Mouse (Mus musculus) left cerebral cortex, adult 2 months (tissue): ENCODE measurements around the gene Zp3r. TPM values are rescaled to one million over a fixed set of nuclear protein-coding genes. Genes with fewer than 3 reads are reported as not detected.

Source experiments
- DNase-seq, 2 experiments: peaks; one replicate each; pipeline ENCODE4 v3.0.0; 2021 to 2022; ENCODE audit warnings: low spot score in 2 of 2, mixed read lengths in 1 of 2; ENCODE audit errors: extremely low spot score in 1 of 2
- H3K27ac ChIP-seq: fragments of 200-600 bp; 2 replicates; pipeline ENCODE4 v1.8.1; 2022
- H3K4me3 ChIP-seq: fragments of 200-600 bp; 2 replicates; pipeline ENCODE4 v1.8.1; 2022
- CTCF ChIP-seq: fragments of 200-600 bp; IDR thresholded peaks from 2 replicates; pipeline ENCODE4 v1.8.1; 2022; ENCODE audit warnings: antibody characterized with exemption, mild to moderate bottlenecking, moderate library complexity
- intact Hi-C: fragments of 180-260 bp; cut with DNase I; formaldehyde crosslinking; loops from one replicate; pipeline ENCODE4 v1.15.1; 2025
- total RNA-seq, 2 experiments: library from RNA; stranded (reverse); gene quantifications; 2 replicates each; pipeline ENCODE4 v1.2.3; 2021

The Zp3r gene
- total RNA-seq, 2 experiments from 2014 or later = not detected

GRCm38 (mm10) chr1:130551407-130552249 is 77.8 kb downstream of the Zp3r start:
- Histone ChIP-seq H3K27ac (no peak overlapping the region), H3K4me3 (no peak overlapping the region)
- no peak for TF ChIP-seq CTCF
- DNase-seq = no peak
- intact Hi-C loops = no loop called here

- peak overlapping the region; percentile 40; the same call in 1 of the 2 replicates for H3K27ac ChIP-seq
- TF ChIP-seq CTCF = no peak; the same call in none of the 2 replicates
- H3K4me3 ChIP-seq = no peak overlapping the region
- intact Hi-C loops = no loop called here
- DNase-seq = no peak
These were observed 78.9 kb downstream of the Zp3r start for GRCm38 (mm10) chr1:130550242-130551167.

GRCm38 (mm10) chr1:130549698-130550097 is 79.7 kb downstream of the Zp3r start:
- DNase-seq = no peak
- H3K4me3 ChIP-seq = no peak overlapping the region
- intact Hi-C loops = loop anchor here (5.0 to 10.0 kb wide), 5 partner anchors 233 to 725 kb away; partner anchors contain the start of gene Ikbke
- TF ChIP-seq CTCF = no peak
- H3K27ac ChIP-seq = no peak overlapping the region

GRCm38 (mm10) chr1:130549160-130549559 is 80.3 kb downstream of the Zp3r start:
- no peak overlapping the region for H3K4me3 ChIP-seq
- H3K27ac ChIP-seq = no peak overlapping the region
- intact Hi-C loops = loop anchor here (5.0 to 10.0 kb wide), 5 partner anchors 233 to 726 kb away; partner anchors contain the start of gene Ikbke
- no peak for TF ChIP-seq CTCF
- DNase-seq = no peak

GRCm38 (mm10) chr1:130547674-130548429 is 81.6 kb downstream of the Zp3r start:
- intact Hi-C loops = loop anchor here (1.0 to 10.0 kb wide), 6 partner anchors 86 to 727 kb away; partner anchors contain the start of gene Ikbke
- Histone ChIP-seq H3K27ac (no peak overlapping the region), H3K4me3 (0 out of 2 replicates have a peak overlapping the region, but pooled peaks have one; percentile 19)
- TF ChIP-seq CTCF = peak; percentile 83
- peak; percentile 25 to 49 for DNase-seq

Other genes with a start within 250 kb of the Zp3r start
- gene Cd55b, start 206.6 kb downstream of the Zp3r start, total RNA-seq = under 1 TPM; 0.42 to 0.57 TPM
- gene Cd55, start 166.9 kb downstream of the Zp3r start, total RNA-seq = 1 to 10 TPM; 6.4 to 7.1 TPM
- gene C4bp, start 32.0 kb upstream of the Zp3r start, total RNA-seq = not detected
- not detected for gene Gm29427, start 86.2 kb upstream of the Zp3r start, total RNA-seq
- 10 to 100 TPM; 16.0 to 17.2 TPM for gene Yod1, start 87.7 kb upstream of the Zp3r start, total RNA-seq
- gene Pfkfb2, start 99.6 kb upstream of the Zp3r start, total RNA-seq = 10 to 100 TPM; 43.3 to 45.7 TPM
- gene AA986860, start 102.4 kb upstream of the Zp3r start, total RNA-seq = 1 to 10 TPM; 1.3 to 1.7 TPM
- gene Fcamr, start 171.3 kb upstream of the Zp3r start, total RNA-seq = not detected
- gene Pigr, start 197.1 kb upstream of the Zp3r start, total RNA-seq = under 1 TPM in 1 of 2 experiments, not detected in 1; 0.14 TPM
- gene Fcmr, start 236.0 kb upstream of the Zp3r start, total RNA-seq = not detected